Mouse (Mus musculus) left cerebral cortex, adult 2 months (tissue): ENCODE measurements at regions not wholly inside any gene's neighbourhood (a gene's known extent, or its start where the extent isn't known, plus 50 kb on each side); places are given as distances from the start of the nearest gene placed in this dataset.

Experiments
- DNase-seq, 2 experiments: peaks; one replicate each; pipeline ENCODE4 v3.0.0; 2021 to 2022; ENCODE audit warnings: low spot score in 2 of 2, mixed read lengths in 1 of 2; ENCODE audit errors: extremely low spot score in 1 of 2
- H3K27ac ChIP-seq: fragments of 200-600 bp; 2 replicates; pipeline ENCODE4 v1.8.1; 2022
- H3K4me3 ChIP-seq: fragments of 200-600 bp; 2 replicates; pipeline ENCODE4 v1.8.1; 2022
- CTCF ChIP-seq: fragments of 200-600 bp; IDR thresholded peaks from 2 replicates; pipeline ENCODE4 v1.8.1; 2022; ENCODE audit warnings: antibody characterized with exemption, mild to moderate bottlenecking, moderate library complexity
- intact Hi-C: fragments of 180-260 bp; cut with DNase I; formaldehyde crosslinking; loops from one replicate; pipeline ENCODE4 v1.15.1; 2025

- no peak overlapping the region for H3K27ac ChIP-seq
- no peak for TF ChIP-seq CTCF
- H3K4me3 ChIP-seq: no peak overlapping the region
- no peak for DNase-seq
- intact Hi-C loops: no loop called here
Observed at GRCm38 (mm10) chr5:148454200-148454599, 54.5 kb upstream of the Slc7a1 start.

- no peak overlapping the region for H3K4me3 ChIP-seq
- TF ChIP-seq CTCF: no peak
- intact Hi-C loops: no loop called here
- DNase-seq: peak; percentile 40 to 56
- no peak overlapping the region for H3K27ac ChIP-seq
Observed at GRCm38 (mm10) chr5:148453776-148454175, 54.1 kb upstream of the Slc7a1 start.

GRCm38 (mm10) chr5:148452909-148453632, 53.4 kb upstream of the Slc7a1 start:
- DNase-seq: no peak
- intact Hi-C loops: loop anchor here (1.0 kb wide), 1 partner anchor 340 kb away; no protein-coding TSS in a partner anchor
- no peak overlapping the region for H3K4me3 ChIP-seq
- H3K27ac ChIP-seq: no peak overlapping the region
- no peak for TF ChIP-seq CTCF

GRCm38 (mm10) chr5:148451811-148452210, 52.1 kb upstream of the Slc7a1 start:
- TF ChIP-seq CTCF: peak; percentile 92
- peak; percentile 29 to 55 for DNase-seq
- intact Hi-C loops: loop anchor here (1.0 kb wide), 3 partner anchors 119 to 341 kb away; no protein-coding TSS in a partner anchor
- H3K27ac ChIP-seq: no peak overlapping the region
- no peak overlapping the region for H3K4me3 ChIP-seq

- no peak overlapping the region for H3K4me3 ChIP-seq
- peak; percentile 39 to 44 for DNase-seq
- intact Hi-C loops: loop anchor here (1.0 kb wide), 2 partner anchors 118 to 126 kb away; no protein-coding TSS in a partner anchor
- TF ChIP-seq CTCF: peak; percentile 79
- no peak overlapping the region for H3K27ac ChIP-seq
Observed at GRCm38 (mm10) chr5:148450924-148451323, 51.2 kb upstream of the Slc7a1 start.
